ENCODE assay signal across 9 mouse cellular contexts in the genomic region with DNA sequence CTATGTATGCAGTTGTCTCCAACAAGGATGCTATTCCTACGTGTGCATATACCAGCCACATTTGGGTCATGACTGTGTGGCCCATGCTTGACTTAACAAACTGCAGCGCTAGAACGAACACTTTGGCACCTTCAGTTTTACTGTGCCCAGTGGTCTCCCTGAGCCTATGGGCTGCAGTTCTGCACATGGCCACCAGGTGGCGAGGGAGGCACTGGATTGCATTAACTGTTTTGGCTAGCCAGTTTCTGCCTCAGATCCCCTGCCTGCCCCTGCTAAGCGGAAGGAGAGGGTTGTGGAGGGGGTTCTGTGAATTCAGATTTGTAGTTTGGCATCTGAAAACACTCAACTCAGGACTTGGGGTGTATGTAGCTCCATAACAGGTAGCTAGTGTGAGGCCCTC.
DNase-seq lines count a peak whose midpoint lies in the region; ATAC-seq and TF ChIP-seq lines count a peak whose summit lies in the region.
"Had no signal": no experiment of that assay in that cellular context is flagged by ENCODE, and none has a peak within 500 bp of the region (broad histone marks: within the 10 kb centered on the region; RNA-seq: fewer than 3 reads in every experiment).

No protein-coding gene starts in this region.

- DNase-seq in CD4-positive, CD25-positive, alpha-beta regulatory T cell, adult 2 months (ENCODE audit: low read depth, low spot score): peak; percentile 85
- DNase-seq in adrenal gland, postnatal 4 days (ENCODE audit: low spot score in 2 of 2): peak; percentile 62 to 65
- peak; percentile 83 to 91 for DNase-seq in heart, postnatal 10 days
- peak; percentile 93 for DNase-seq in kidney, postnatal 4 days
- peak; percentile 74 for DNase-seq in stomach, postnatal 0 days (ENCODE audit: low spot score)

- WGBS in liver, embryonic 15.5 days (ENCODE audit: insufficient replicate concordance): 30% methylated on average over 5 of the region's 5 CpGs
- 45% methylated on average over 5 of the region's 5 CpGs for WGBS in neural tube, embryonic 12.5 days
- WGBS in stomach, postnatal 0 days: 32% methylated on average over 5 of the region's 5 CpGs

- no peaks in the 10 kb centered on the region for H3K9me3 ChIP-seq in liver, embryonic 15.5 days (replicated peaks)
- no peaks in the 10 kb centered on the region for H3K9me3 ChIP-seq in neural tube, embryonic 12.5 days
- no peaks in the 10 kb centered on the region for H3K9me3 ChIP-seq in stomach, postnatal 0 days (ENCODE audit: control insufficient read depth, low read length)

- no peak overlapping the region for H3K27ac ChIP-seq in embryonic fibroblast, embryonic 13.5 days (ENCODE audit: insufficient read depth, low read length)
- H3K27ac ChIP-seq in liver, embryonic 15.5 days (replicated peaks): no peak overlapping the region
- H3K27ac ChIP-seq in neural tube, embryonic 12.5 days: no peak overlapping the region
- H3K27ac ChIP-seq in stomach, postnatal 0 days (replicated peaks): no peak overlapping the region

- no peaks in the 10 kb centered on the region for H3K4me1 ChIP-seq in embryonic fibroblast, embryonic 13.5 days (ENCODE audit: control insufficient read depth, insufficient read depth, low read length)
- no peaks in the 10 kb centered on the region for H3K4me1 ChIP-seq in liver, embryonic 15.5 days (replicated peaks)
- peaks cover 4% of the 10 kb centered on the region for H3K4me1 ChIP-seq in neural tube, embryonic 12.5 days
- H3K4me1 ChIP-seq in stomach, postnatal 0 days (replicated peaks; ENCODE audit: control insufficient read depth, insufficient read depth): no peaks in the 10 kb centered on the region

- intact Hi-C loops in heart, postnatal 10 days (cut with DNase I): loop anchor here (5.0 to 10.0 kb wide), 2 partner anchors 265 to 782 kb away; no protein-coding TSS in a partner anchor

- peak; percentile 97 for TF ChIP-seq CTCF in embryonic fibroblast, embryonic 13.5 days (IDR thresholded peaks at IDR 0.05; ENCODE audit: borderline replicate concordance, insufficient read depth, low read length)
- TF ChIP-seq CTCF in stomach, postnatal 0 days (IDR thresholded peaks at IDR 0.05; ENCODE audit: low read depth): peak; percentile 100

- 0 out of 2 replicates have a peak, but pooled peaks have one; percentile 16 for ATAC-seq in liver, embryonic 15.5 days (ENCODE audit: insufficient read depth)
- 0 out of 2 replicates have a peak, but pooled peaks have one; percentile 11 for ATAC-seq in neural tube, embryonic 12.5 days (ENCODE audit: low FRiP score, low read depth)
- no peak; the same call in 1 of the 2 replicates for ATAC-seq in stomach, postnatal 0 days (ENCODE audit: low FRiP score, low TSS enrichment)

- H3K27me3 ChIP-seq in liver, embryonic 15.5 days: no peaks in the 10 kb centered on the region
- H3K27me3 ChIP-seq in neural tube, embryonic 12.5 days (replicated peaks): no peaks in the 10 kb centered on the region
- no peaks in the 10 kb centered on the region for H3K27me3 ChIP-seq in stomach, postnatal 0 days (ENCODE audit: control insufficient read depth, insufficient read depth, low read length)

- no peak for TF ChIP-seq EP300 in stomach, postnatal 0 days (optimal IDR thresholded peaks at IDR 0.05)

- no peak for TF ChIP-seq POLR2A in embryonic fibroblast, embryonic 13.5 days (IDR thresholded peaks at IDR 0.05; ENCODE audit: low read depth, low read length)

- H3K4me3 ChIP-seq in embryonic fibroblast, embryonic 13.5 days (ENCODE audit: insufficient read depth, low read length): no peak overlapping the region
- H3K4me3 ChIP-seq in liver, embryonic 15.5 days (replicated peaks): no peak overlapping the region
- H3K4me3 ChIP-seq in neural tube, embryonic 12.5 days: no peak overlapping the region
- no peak overlapping the region for H3K4me3 ChIP-seq in stomach, postnatal 0 days (ENCODE audit: low read depth, low read length)
- H3K4me3 ChIP-seq: erythroblast, embryonic 14.5 days had no signal

- no peak overlapping the region for H3K9ac ChIP-seq in liver, embryonic 15.5 days
- H3K9ac ChIP-seq in neural tube, embryonic 12.5 days: no peak overlapping the region
- H3K9ac ChIP-seq in stomach, postnatal 0 days (ENCODE audit: low read length): no peak overlapping the region

- peaks cover 56% of the 10 kb centered on the region for H3K36me3 ChIP-seq in liver, embryonic 15.5 days (replicated peaks)
- peaks cover 45% of the 10 kb centered on the region for H3K36me3 ChIP-seq in neural tube, embryonic 12.5 days
- peaks cover 13% of the 10 kb centered on the region for H3K36me3 ChIP-seq in stomach, postnatal 0 days (ENCODE audit: control insufficient read depth, insufficient read depth, low read length)

- H3K4me2 ChIP-seq in liver, embryonic 15.5 days: no peak overlapping the region
- no peak overlapping the region for H3K4me2 ChIP-seq in neural tube, embryonic 12.5 days (replicated peaks)
- H3K4me2 ChIP-seq in stomach, postnatal 0 days (replicated peaks; ENCODE audit: low read depth): no peak overlapping the region
